ENCODE assay signal across 8 mouse cellular contexts in the genomic region with DNA sequence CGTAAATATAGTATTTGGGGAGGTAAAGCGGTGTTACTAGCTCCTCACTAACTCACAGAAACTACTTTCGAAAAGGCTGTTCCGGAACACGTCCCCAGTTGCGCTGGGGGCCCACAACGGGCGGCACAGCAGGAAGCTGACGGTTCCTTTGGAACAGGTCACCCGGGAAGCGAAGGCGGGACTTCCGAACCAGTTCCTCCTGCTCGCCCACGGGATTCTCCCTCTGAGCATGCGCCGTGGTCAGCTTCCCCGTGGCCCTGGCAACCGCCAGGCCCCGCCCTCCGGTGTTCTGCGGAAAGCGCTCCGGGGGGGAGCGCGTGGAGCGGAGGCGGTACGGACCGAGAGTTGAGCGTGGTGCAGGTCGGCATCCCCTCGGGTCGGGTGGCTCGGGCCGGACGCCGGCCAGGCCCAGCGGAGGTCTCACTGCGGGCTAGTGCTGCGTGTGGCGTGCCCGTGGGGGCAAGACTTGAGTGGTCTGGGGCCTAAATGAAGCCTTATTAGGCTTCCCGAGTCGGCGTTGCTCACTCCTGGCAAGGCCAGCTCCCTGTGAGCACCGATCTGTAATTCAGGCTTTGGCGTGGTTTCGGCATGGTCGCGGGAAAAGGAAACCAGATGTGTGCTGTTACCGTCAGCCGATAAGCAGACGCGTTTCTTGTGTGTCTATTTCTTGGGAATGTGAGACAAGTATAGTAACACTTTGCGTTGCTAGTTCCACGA. TPM values are rescaled to one million over a fixed set of nuclear protein-coding genes. Genes with fewer than 3 reads are reported as not detected.
A peak's percentile ranks its signal among the peaks of the same experiment; 100 is the strongest.
DNase-seq lines count a peak whose midpoint lies in the region; ATAC-seq and TF ChIP-seq lines count a peak whose summit lies in the region.

Gene Fam227b (minus strand): TSS at position 150 of the 717 bp plus-strand sequence.
Gene Dtwd1 (plus strand): TSS at position 287 of the 717 bp plus-strand sequence.

- intact Hi-C loops in heart, postnatal 25 days (cut with DNase I) = loop anchor here (5.0 kb wide), 1 partner anchor 290 kb away; no protein-coding TSS in a partner anchor

- H3K4me3 ChIP-seq in ES-E14 (ENCODE audit: insufficient read depth in 1 of 2, low read depth in 1 of 2, low read length in 2 of 2, poor library complexity in 1 of 2, severe bottlenecking in 1 of 2) = peak within 1 kb of the TSS; percentile 76 to 83
- peak within 1 kb of the TSS; percentile 81 for H3K4me3 ChIP-seq in forebrain, embryonic 15.5 days
- peak within 1 kb of the TSS; percentile 69 for H3K4me3 ChIP-seq in lung, adult 2 months (replicated peaks; ENCODE audit: extremely low read depth, low read depth, low read length)

- H3K27me3 ChIP-seq in forebrain, embryonic 15.5 days = no peaks in the 10 kb centered on the region

- H3K9ac ChIP-seq in ES-E14 (ENCODE audit: insufficient read depth, low read depth, low read length, poor library complexity, severe bottlenecking) = peak within 1 kb of the TSS; percentile 92
- peak within 1 kb of the TSS; percentile 79 for H3K9ac ChIP-seq in forebrain, embryonic 15.5 days (replicated peaks)

- TF ChIP-seq POLR2A in lung, adult 2 months (IDR thresholded peaks at IDR 0.05; ENCODE audit: borderline replicate concordance, extremely low read depth, low read depth, low read length) = peak; percentile 84; the same call in 1 of the 2 replicates

- H3K9me3 ChIP-seq in ES-E14 (ENCODE audit: control insufficient read depth, insufficient read depth, low read depth, low read length) = no peaks in the 10 kb centered on the region
- no peaks in the 10 kb centered on the region for H3K9me3 ChIP-seq in forebrain, embryonic 15.5 days

- peaks cover 0 to 3% of the 10 kb centered on the region in 2 experiments; a peak in 1 of 4 replicates for H3K4me1 ChIP-seq in ES-E14 (ENCODE audit: control insufficient read depth in 2 of 2, insufficient read depth in 2 of 2, low read length in 2 of 2, poor library complexity in 1 of 2)
- peaks cover 12% of the 10 kb centered on the region for H3K4me1 ChIP-seq in forebrain, embryonic 15.5 days
- no peaks in the 10 kb centered on the region for H3K4me1 ChIP-seq in lung, adult 2 months (ENCODE audit: control insufficient read depth, insufficient read depth, low read length)

- no peak within 1 kb of the TSS for H3K27ac ChIP-seq in ES-E14 (ENCODE audit: insufficient read depth, low read depth, low read length, poor library complexity, severe bottlenecking)
- H3K27ac ChIP-seq in forebrain, embryonic 15.5 days (replicated peaks) = peak within 1 kb of the TSS; percentile 87

- in situ Hi-C loops in ES-E14 (cut with MboI; ENCODE audit: low sequenced_read_pairs in 2 of 2, unreplicated experiment in 2 of 2) = no loop called here

- peak within 1 kb of the TSS; percentile 51 for H3K4me2 ChIP-seq in forebrain, embryonic 15.5 days (replicated peaks)

- H3K36me3 ChIP-seq in ES-E14 (ENCODE audit: control insufficient read depth, insufficient read depth, low read length, poor library complexity, severe bottlenecking) = no peaks in the 10 kb centered on the region; the same call in none of the 2 replicates
- H3K36me3 ChIP-seq in forebrain, embryonic 15.5 days = 0 out of 2 replicates have a peak, but pooled peaks cover 3% of the 10 kb centered on the region

- TF ChIP-seq CTCF in lung, adult 2 months (IDR thresholded peaks at IDR 0.05; ENCODE audit: insufficient read depth, low read length) = no peak

- peak; percentile 100 for ATAC-seq in forebrain, embryonic 15.5 days (replicated peaks)
- ATAC-seq in neutrophil, adult 5-6 weeks (ENCODE audit: extremely low read depth, insufficient number of reproducible peaks, low FRiP score, poor library complexity, severe bottlenecking) = peak; percentile 95

- WGBS in forebrain, embryonic 15.5 days = under 1% methylated on average over 57 of the region's 57 CpGs
- under 1% methylated on average over 57 of the region's 57 CpGs for whole genome bisulfite sequencing in lung, adult 2 months

- DNase-seq in ES-E14 (ENCODE audit: low read depth, low spot score) = peak; percentile 93
- DNase-seq in cerebellum, adult 11-12 months = peak; percentile 98
- peak; percentile 96 for DNase-seq in heart, postnatal 25 days (ENCODE audit: low spot score)
- DNase-seq in layer of hippocampus, adult 18-20 months (ENCODE audit: low spot score in 2 of 2) = peak; percentile 98 to 99
- DNase-seq in lung, adult 2 months = peak; percentile 99
- peak; percentile 96 to 97 for DNase-seq in thymus, adult 18-20 months

TF ChIP-seq in ES-E14, 5 proteins besides CTCF, POLR2A, EP300 and RAD21:
- TF ChIP-seq ZNF384 (IDR thresholded peaks at IDR 0.05; ENCODE audit: low read depth, low read length) (no peak), HCFC1 (IDR thresholded peaks at IDR 0.05; ENCODE audit: borderline replicate concordance, insufficient read depth, low read length) (peak; percentile 83)

RNA-seq across cellular contexts. Expression of gene Fam227b, which starts in this region (rescaled TPM):
- not detected in 2 replicates for total RNA-seq in ES-E14 (2012; rRNA removed)
- not detected in 2 replicates for polyA plus RNA-seq in forebrain, embryonic 15.5 days (2015; fragmentation: Nextera tagmentation; extraction: Ambion mirVana)
- total RNA-seq in heart, postnatal 25 days (2021) = under 1 TPM; 0.16 to 0.17 TPM
- total RNA-seq in layer of hippocampus, adult 18-20 months (2021) = under 1 TPM in 1 of 2 experiments, not detected in 1; 0.20 TPM
- not detected in 2 replicates for polyA plus RNA-seq in lung, adult 2 months (2012; rRNA removed)
- not detected in 2 replicates for total RNA-seq in neutrophil, adult 5-6 weeks (2017)

RNA-seq across cellular contexts. Expression of gene Dtwd1, which starts in this region (rescaled TPM):
- total RNA-seq in ES-E14 (2012; rRNA removed) = 9.7 and 10.7 TPM in 2 replicates
- polyA plus RNA-seq in forebrain, embryonic 15.5 days (2015; fragmentation: Nextera tagmentation; extraction: Ambion mirVana) = 21.7 and 21.9 TPM in 2 replicates
- total RNA-seq in heart, postnatal 25 days (2021) = 1 to 10 TPM; 5.0 to 6.3 TPM
- total RNA-seq in layer of hippocampus, adult 18-20 months (2021) = 10 to 100 TPM; 13.9 to 16.4 TPM
- polyA plus RNA-seq in lung, adult 2 months (2012; rRNA removed) = 1.7 and 2.3 TPM in 2 replicates
- 5.7 and 7.2 TPM in 2 replicates for total RNA-seq in neutrophil, adult 5-6 weeks (2017)
